Mouse (Mus musculus): ENCODE data around the gene Pnmal2. TPM values are rescaled to one million over a fixed set of nuclear protein-coding genes. Genes with fewer than 3 reads are reported as not detected.
"Not testable (repeated sequence)": the region's sequence is repeated elsewhere in the genome, so short reads cannot be mapped to it uniquely, and the experiment has no call there.

The Pnmal2 gene
- polyA plus RNA-seq, 1 experiment from 2014 or later, result 0.80 TPM

DNA sequence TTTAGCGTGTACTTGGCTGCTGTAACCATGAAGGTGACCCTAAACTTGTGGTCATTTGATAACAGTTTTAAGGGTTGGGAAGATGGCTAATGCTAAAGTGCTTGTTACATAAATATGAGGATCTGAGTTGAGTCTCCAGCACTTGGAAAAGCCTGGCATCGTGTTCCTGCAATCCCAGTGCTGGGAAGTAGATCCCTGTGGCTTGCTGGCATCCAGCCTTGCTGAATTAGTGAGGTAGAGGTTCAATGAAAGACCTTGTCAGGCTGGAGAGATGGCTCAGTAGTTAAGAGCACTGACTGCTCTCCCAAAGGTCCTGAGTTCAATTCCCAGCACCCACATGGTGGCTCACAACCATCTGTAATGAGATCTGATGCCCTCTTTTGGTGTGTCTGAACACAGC lies 9.3 kb downstream of the Pnmal2 start:
- not testable (repeated sequence) for H3K4me2 ChIP-seq; DNase-seq (ENCODE audit: low spot score); ATAC-seq (replicated peaks; ENCODE audit: low FRiP score); H3K36me3 ChIP-seq (ENCODE audit: control insufficient read depth, insufficient read depth, low read length); H3K4me1 ChIP-seq (replicated peaks; ENCODE audit: control insufficient read depth, insufficient read depth, low read length); H3K9ac ChIP-seq (ENCODE audit: low read depth, low read length); H3K27ac ChIP-seq (ENCODE audit: low read depth, low read length); H3K4me3 ChIP-seq (ENCODE audit: low read depth, low read length); H3K9me3 ChIP-seq (ENCODE audit: control insufficient read depth, low read length)
- WGBS, result 58% methylated on average over 2 of the region's 2 CpGs
- H3K27me3 ChIP-seq (replicated peaks; ENCODE audit: control insufficient read depth, insufficient read depth, low read length), result peaks cover 11% of the 10 kb centered on the region

DNA sequence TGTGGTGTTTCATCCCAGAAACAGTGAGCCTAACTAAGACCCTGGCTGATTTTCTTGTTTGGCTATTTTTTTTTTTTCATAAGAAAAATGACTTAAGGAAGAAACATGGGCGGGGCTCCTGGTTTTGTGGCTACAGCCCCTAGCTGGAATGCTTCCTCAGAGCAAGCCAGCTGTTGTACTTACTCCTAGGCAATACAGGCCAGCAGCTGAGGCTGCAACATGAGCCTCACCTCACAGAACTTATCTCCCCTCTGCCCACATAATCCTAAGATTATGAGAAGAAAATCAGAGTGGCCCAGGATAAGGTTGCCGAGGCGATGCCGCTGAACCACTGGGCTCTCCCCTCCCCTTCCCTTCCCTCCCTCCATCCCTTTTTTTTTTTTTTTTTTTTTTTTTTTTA lies 11.2 kb downstream of the Pnmal2 start:
- no peaks in the 10 kb centered on the region for H3K4me1 ChIP-seq (replicated peaks; ENCODE audit: control insufficient read depth, insufficient read depth, low read length)
- whole genome bisulfite sequencing, result 49% methylated on average over 4 of the region's 4 CpGs
- no peak for ATAC-seq (replicated peaks; ENCODE audit: low FRiP score)

DNA sequence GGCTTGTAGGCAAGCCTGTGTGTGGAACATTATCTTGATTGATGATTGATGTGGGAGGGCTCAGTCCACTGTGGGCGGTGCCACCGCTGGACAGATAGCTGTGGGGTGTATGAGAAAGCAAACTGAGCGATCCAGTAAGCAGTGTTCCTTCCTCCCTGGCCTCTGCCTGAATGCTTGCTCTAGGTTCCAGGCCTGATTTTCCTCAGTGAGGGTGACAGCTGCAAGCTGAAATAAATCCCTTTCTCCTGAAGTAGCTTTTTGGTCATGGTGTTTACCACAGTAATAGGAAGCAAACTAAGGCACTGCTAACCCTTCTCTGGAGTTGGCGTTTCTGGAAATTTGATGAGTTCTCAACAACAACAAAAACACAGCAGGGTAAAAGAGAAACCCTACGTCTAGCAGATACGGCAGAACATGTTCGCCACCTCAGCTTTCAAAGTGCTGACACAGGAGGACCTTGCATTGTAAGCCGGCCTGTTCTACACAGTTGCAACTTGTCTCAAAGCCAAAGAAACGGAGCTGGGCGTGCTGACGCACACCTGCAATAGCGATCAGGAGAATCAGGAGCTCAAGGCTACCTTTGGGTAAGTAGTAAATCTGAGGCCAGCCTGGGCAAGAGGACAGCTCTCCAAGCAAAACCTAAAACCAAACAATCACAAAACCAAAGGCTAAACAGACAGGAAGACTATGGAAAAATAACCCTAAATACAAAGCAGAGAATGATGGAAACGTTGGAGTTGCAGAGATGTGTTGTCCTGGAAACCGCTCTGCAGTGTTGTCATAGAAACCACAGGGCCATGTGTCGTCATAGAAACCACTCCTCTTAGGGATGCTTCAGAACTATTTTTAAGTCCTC lies 12.2 kb downstream of the Pnmal2 start:
- Histone ChIP-seq H3K9me3 (ENCODE audit: control insufficient read depth, low read length) (no peaks in the 10 kb centered on the region), H3K4me3 (ENCODE audit: low read depth, low read length) (no peak overlapping the region), H3K27me3 (replicated peaks; ENCODE audit: control insufficient read depth, insufficient read depth, low read length) (peaks cover 5% of the 10 kb centered on the region), H3K4me2 (no peak overlapping the region), H3K27ac (ENCODE audit: low read depth, low read length) (no peak overlapping the region), H3K36me3 (ENCODE audit: control insufficient read depth, insufficient read depth, low read length) (no peaks in the 10 kb centered on the region), H3K9ac (ENCODE audit: low read depth, low read length) (no peak overlapping the region), H3K4me1 (replicated peaks; ENCODE audit: control insufficient read depth, insufficient read depth, low read length) (no peaks in the 10 kb centered on the region)
- ATAC-seq (replicated peaks; ENCODE audit: low FRiP score) (no peak), DNase-seq (ENCODE audit: low spot score) (no peak)
- 66% methylated on average over 15 of the region's 15 CpGs for WGBS

More for the DNA sequence above, 11.2 kb downstream of the Pnmal2 start:
- no peak overlapping the region for H3K27ac ChIP-seq (ENCODE audit: low read depth, low read length)
- H3K36me3 ChIP-seq (ENCODE audit: control insufficient read depth, insufficient read depth, low read length), result no peaks in the 10 kb centered on the region
- no peak overlapping the region for H3K4me3 ChIP-seq (ENCODE audit: low read depth, low read length)
- DNase-seq (ENCODE audit: low spot score), result no peak
- H3K4me2 ChIP-seq, result no peak overlapping the region
- no peak overlapping the region for H3K9ac ChIP-seq (ENCODE audit: low read depth, low read length)
- peaks cover 5% of the 10 kb centered on the region for H3K27me3 ChIP-seq (replicated peaks; ENCODE audit: control insufficient read depth, insufficient read depth, low read length)
- no peaks in the 10 kb centered on the region for H3K9me3 ChIP-seq (ENCODE audit: control insufficient read depth, low read length)

DNA sequence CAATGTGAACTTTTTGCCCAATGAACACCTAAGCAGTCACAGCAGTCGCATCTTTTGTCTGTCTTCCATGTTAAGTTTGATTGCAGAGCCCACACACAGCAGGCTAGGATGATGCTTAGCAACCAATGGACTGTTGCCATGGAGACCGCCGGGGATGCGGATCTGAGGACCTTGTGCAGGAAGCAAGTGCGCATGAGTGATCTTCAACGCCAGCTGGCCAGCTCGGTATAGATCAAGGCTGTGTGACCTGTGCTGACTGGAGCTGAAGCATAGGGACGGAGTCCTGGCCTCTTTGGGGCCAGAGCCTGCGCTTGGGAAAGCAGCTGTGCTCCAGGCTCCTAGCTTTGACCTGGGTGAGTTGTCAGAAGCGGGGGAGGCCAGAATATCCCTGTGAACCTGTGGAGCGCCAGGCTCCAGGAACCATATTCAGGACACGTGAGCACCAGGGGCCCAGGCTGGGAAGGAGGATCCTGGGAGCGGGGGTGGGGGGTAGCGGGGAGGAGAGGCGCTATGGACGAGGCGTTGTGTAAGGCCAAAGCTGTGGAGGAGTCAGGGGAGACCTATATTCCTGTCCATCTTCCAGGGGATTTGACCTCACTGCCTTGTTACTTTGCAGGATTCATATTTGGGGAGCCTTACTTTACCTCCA lies 15.2 kb downstream of the Pnmal2 start, which contains the start of gene Pnmal1:
Gene Pnmal1, plus strand, starts transcription at position 141 of the 649 bp plus-strand sequence.
- H3K9ac ChIP-seq (ENCODE audit: low read depth, low read length), result no peak within 1 kb of the TSS
- H3K4me3 ChIP-seq (ENCODE audit: low read depth, low read length), result no peak within 1 kb of the TSS
- peaks cover 5% of the 10 kb centered on the region for H3K27me3 ChIP-seq (replicated peaks; ENCODE audit: control insufficient read depth, insufficient read depth, low read length)
- peak within 1 kb of the TSS; percentile 33 for H3K4me2 ChIP-seq
- H3K36me3 ChIP-seq (ENCODE audit: control insufficient read depth, insufficient read depth, low read length), result no peaks in the 10 kb centered on the region
- H3K27ac ChIP-seq (ENCODE audit: low read depth, low read length), result no peak within 1 kb of the TSS
- 34% methylated on average over 17 of the region's 17 CpGs for WGBS
- DNase-seq (ENCODE audit: low spot score) (no peak), ATAC-seq (replicated peaks; ENCODE audit: low FRiP score) (no peak; the same call in 1 of the 2 replicates)
- H3K9me3 ChIP-seq (ENCODE audit: control insufficient read depth, low read length), result no peaks in the 10 kb centered on the region
- H3K4me1 ChIP-seq (replicated peaks; ENCODE audit: control insufficient read depth, insufficient read depth, low read length), result no peaks in the 10 kb centered on the region

DNA sequence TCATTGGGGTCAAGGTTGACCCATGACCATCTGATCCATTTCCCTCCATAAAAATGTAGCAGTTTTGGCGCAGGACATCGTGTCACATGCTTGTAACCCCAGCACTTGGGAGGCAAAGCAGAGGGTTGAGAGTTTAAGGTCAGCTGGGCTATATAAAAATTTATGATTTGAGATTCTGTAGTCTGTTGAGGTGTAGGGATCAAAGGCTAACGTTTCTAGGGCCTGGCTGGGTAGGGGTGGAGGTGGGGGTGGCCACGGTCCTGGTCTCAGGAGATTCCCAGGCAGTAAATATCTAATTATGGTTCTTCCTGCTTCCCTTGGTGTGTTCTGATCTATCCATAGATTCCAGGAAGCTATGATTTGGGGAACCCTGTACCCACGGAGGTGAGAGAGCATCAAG lies 17.2 kb downstream of the Pnmal2 start:
- Histone ChIP-seq H3K9me3 (ENCODE audit: control insufficient read depth, low read length) (no peaks in the 10 kb centered on the region), H3K4me1 (replicated peaks; ENCODE audit: control insufficient read depth, insufficient read depth, low read length) (no peaks in the 10 kb centered on the region), H3K9ac (ENCODE audit: low read depth, low read length) (no peak overlapping the region), H3K4me3 (ENCODE audit: low read depth, low read length) (no peak overlapping the region), H3K27me3 (replicated peaks; ENCODE audit: control insufficient read depth, insufficient read depth, low read length) (peaks cover 5% of the 10 kb centered on the region), H3K4me2 (no peak overlapping the region), H3K27ac (ENCODE audit: low read depth, low read length) (no peak overlapping the region), H3K36me3 (ENCODE audit: control insufficient read depth, insufficient read depth, low read length) (no peaks in the 10 kb centered on the region)
- DNase-seq (ENCODE audit: low spot score) (no peak), ATAC-seq (replicated peaks; ENCODE audit: low FRiP score) (no peak)
- WGBS, result 60% methylated on average over 5 of the region's 5 CpGs

DNA sequence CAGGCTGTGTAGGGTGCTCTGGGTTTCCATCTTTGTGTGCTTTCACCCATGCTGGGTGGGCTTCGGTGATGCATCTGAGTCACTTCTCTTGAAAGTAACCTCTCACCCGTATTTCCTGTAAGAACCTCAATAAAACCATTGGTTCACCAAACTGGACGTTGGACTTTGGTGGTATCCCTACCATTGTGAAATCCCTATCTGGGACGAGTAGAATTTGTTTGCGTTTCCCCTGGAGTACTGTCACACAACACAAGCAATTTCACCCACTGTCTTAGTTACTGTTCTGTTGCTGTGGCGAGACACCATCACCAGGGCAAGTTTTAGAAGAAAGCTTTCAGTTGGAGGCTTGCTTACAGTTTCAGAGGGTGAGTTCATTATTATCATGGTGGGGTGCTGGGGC lies 23.9 kb downstream of the Pnmal2 start:
- H3K4me2 ChIP-seq, result no peak overlapping the region
- H3K27ac ChIP-seq (ENCODE audit: low read depth, low read length), result no peak overlapping the region
- H3K27me3 ChIP-seq (replicated peaks; ENCODE audit: control insufficient read depth, insufficient read depth, low read length), result no peaks in the 10 kb centered on the region
- no peaks in the 10 kb centered on the region for H3K4me1 ChIP-seq (replicated peaks; ENCODE audit: control insufficient read depth, insufficient read depth, low read length)
- ATAC-seq (replicated peaks; ENCODE audit: low FRiP score), result no peak
- 69% methylated on average over 6 of the region's 6 CpGs for WGBS
- H3K9me3 ChIP-seq (ENCODE audit: control insufficient read depth, low read length), result no peaks in the 10 kb centered on the region
- no peak overlapping the region for H3K9ac ChIP-seq (ENCODE audit: low read depth, low read length)
- DNase-seq (ENCODE audit: low spot score), result no peak
- H3K4me3 ChIP-seq (ENCODE audit: low read depth, low read length), result no peak overlapping the region
- no peaks in the 10 kb centered on the region for H3K36me3 ChIP-seq (ENCODE audit: control insufficient read depth, insufficient read depth, low read length)

DNA sequence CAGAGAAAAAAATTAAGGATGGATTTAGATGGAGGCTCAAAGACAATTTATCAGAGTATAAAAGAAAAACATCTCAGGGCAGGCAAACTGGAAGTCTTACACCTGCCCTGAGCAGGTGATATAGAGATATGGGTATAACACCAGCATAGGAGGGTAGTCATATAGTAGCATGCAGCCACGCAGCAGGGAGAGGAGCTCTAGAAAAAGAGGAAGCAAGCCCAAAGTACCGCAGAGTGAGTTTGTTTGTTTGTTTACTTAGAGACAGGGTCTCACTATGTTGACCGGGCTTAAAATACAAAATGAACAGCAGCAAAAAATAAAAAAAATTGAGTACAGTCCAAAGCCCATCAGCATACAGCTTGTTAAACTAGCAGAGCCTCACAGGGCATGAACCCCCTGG lies 26.7 kb downstream of the Pnmal2 start:
- Histone ChIP-seq H3K36me3 (ENCODE audit: control insufficient read depth, insufficient read depth, low read length) (no peaks in the 10 kb centered on the region), H3K4me1 (replicated peaks; ENCODE audit: control insufficient read depth, insufficient read depth, low read length) (no peaks in the 10 kb centered on the region), H3K9ac (ENCODE audit: low read depth, low read length) (no peak overlapping the region), H3K4me2 (no peak overlapping the region), H3K27ac (ENCODE audit: low read depth, low read length) (no peak overlapping the region), H3K9me3 (ENCODE audit: control insufficient read depth, low read length) (no peaks in the 10 kb centered on the region), H3K4me3 (ENCODE audit: low read depth, low read length) (no peak overlapping the region), H3K27me3 (replicated peaks; ENCODE audit: control insufficient read depth, insufficient read depth, low read length) (no peaks in the 10 kb centered on the region)
- no peak for DNase-seq (ENCODE audit: low spot score)
- 63% methylated on average over 3 of the region's 3 CpGs for WGBS
- no peak for ATAC-seq (replicated peaks; ENCODE audit: low FRiP score)

DNA sequence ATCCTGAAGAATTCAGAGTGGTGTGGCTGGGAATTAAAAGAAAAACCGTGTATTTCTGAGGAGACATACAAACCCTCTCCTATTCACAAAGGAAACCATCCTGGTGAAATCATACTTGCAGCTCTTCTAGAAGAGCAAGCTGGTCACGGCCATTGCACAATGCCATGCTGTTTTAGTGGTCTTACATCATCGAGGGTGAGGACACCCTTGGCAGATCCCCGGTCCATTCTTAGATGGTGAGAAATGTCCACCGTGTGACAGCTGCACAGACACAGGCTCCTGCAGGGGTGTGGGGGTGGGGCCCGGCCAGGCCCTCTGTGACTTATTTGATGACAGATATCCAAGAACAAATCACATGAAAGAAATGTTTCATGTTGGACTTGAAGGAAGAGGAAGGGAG lies 29.5 kb downstream of the Pnmal2 start:
- Histone ChIP-seq H3K27ac (ENCODE audit: low read depth, low read length) (no peak overlapping the region), H3K36me3 (ENCODE audit: control insufficient read depth, insufficient read depth, low read length) (no peaks in the 10 kb centered on the region), H3K9ac (ENCODE audit: low read depth, low read length) (no peak overlapping the region), H3K27me3 (replicated peaks; ENCODE audit: control insufficient read depth, insufficient read depth, low read length) (no peaks in the 10 kb centered on the region), H3K9me3 (ENCODE audit: control insufficient read depth, low read length) (no peaks in the 10 kb centered on the region), H3K4me1 (replicated peaks; ENCODE audit: control insufficient read depth, insufficient read depth, low read length) (no peaks in the 10 kb centered on the region), H3K4me3 (ENCODE audit: low read depth, low read length) (no peak overlapping the region), H3K4me2 (no peak overlapping the region)
- no peak for ATAC-seq (replicated peaks; ENCODE audit: low FRiP score)
- no peak for DNase-seq (ENCODE audit: low spot score)
- 57% methylated on average over 6 of the region's 6 CpGs for WGBS

DNA sequence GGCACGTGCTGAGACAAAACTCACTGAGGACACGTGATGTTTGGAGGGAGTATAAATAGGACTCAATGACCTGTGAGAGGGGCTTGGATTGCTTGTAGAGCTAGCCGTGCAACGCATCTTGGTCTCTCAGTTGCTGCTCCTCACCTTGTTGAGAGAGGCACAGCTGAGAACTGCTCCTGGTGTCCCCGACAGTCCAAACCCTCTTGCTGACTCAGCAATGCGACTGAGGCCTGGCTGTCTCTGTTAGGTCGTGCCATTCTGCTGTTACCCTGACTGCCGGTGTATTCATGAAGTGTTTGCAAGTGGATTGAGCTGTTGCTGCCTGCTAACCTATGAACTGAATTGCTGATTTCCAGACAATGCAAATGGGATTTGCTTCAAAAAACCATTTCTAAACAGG lies 31.8 kb downstream of the Pnmal2 start:
- H3K4me2 ChIP-seq, result no peak overlapping the region
- peaks cover 5% of the 10 kb centered on the region; the same call in 1 of the 2 replicates for H3K4me1 ChIP-seq (replicated peaks; ENCODE audit: control insufficient read depth, insufficient read depth, low read length)
- H3K9ac ChIP-seq (ENCODE audit: low read depth, low read length), result no peak overlapping the region
- H3K27ac ChIP-seq (ENCODE audit: low read depth, low read length), result no peak overlapping the region
- H3K9me3 ChIP-seq (ENCODE audit: control insufficient read depth, low read length), result no peaks in the 10 kb centered on the region
- no peak overlapping the region for H3K4me3 ChIP-seq (ENCODE audit: low read depth, low read length)
- H3K27me3 ChIP-seq (replicated peaks; ENCODE audit: control insufficient read depth, insufficient read depth, low read length), result no peaks in the 10 kb centered on the region
- no peaks in the 10 kb centered on the region for H3K36me3 ChIP-seq (ENCODE audit: control insufficient read depth, insufficient read depth, low read length)
- WGBS, result 61% methylated on average over 8 of the region's 8 CpGs
- no peak for ATAC-seq (replicated peaks; ENCODE audit: low FRiP score)
- no peak for DNase-seq (ENCODE audit: low spot score)
